Mouse (Mus musculus) intestine, postnatal 0 days (tissue): ENCODE data around the gene E130218I03Rik. TPM values are rescaled to one million over a fixed set of nuclear protein-coding genes. Genes with fewer than 3 reads are reported as not detected.

Experiments
- ATAC-seq: fragments of 200-750 bp; cut with Nextera tagmentation; 2 replicates; pipeline ENCODE4 v1.8.0; 2017; ENCODE audit warnings: mild to moderate bottlenecking, moderate TSS enrichment, moderate library complexity
- H3K27ac ChIP-seq: fragments of 300-500 bp; sonication (generic); 2 replicates; pipeline ENCODE4 v1.5.1; 2014; ENCODE audit warnings: mild to moderate bottlenecking, low read depth, low read length, moderate library complexity
- H3K27me3 ChIP-seq: fragments of 300-500 bp; sonication (generic); replicated peaks from 2 replicates; pipeline ENCODE4 v1.6.1; 2014; ENCODE audit warnings: low read length, mixed read lengths; ENCODE audit not compliant: control insufficient read depth, insufficient read depth
- H3K36me3 ChIP-seq: fragments of 300-500 bp; sonication (generic); 2 replicates; pipeline ENCODE4 v1.6.1; 2014; ENCODE audit warnings: mild to moderate bottlenecking, moderate library complexity; ENCODE audit not compliant: control insufficient read depth, insufficient read depth
- H3K4me1 ChIP-seq: fragments of 300-500 bp; sonication (generic); replicated peaks from 2 replicates; pipeline ENCODE4 v1.6.1; 2014; ENCODE audit warnings: antibody characterized with exemption, low read length, mixed read lengths; ENCODE audit not compliant: control insufficient read depth, insufficient read depth
- H3K4me2 ChIP-seq: fragments of 300-500 bp; sonication (generic); replicated peaks from 2 replicates; pipeline ENCODE4 v1.6.1; 2014; ENCODE audit warnings: low read depth, mild to moderate bottlenecking, moderate library complexity
- H3K4me3 ChIP-seq: fragments of 300-500 bp; sonication (generic); 2 replicates; pipeline ENCODE4 v1.5.1; 2014; ENCODE audit warnings: low read depth, low read length
- H3K9ac ChIP-seq: fragments of 300-500 bp; sonication (generic); 2 replicates; pipeline ENCODE4 v1.6.1; 2014; ENCODE audit warnings: mild to moderate bottlenecking, low read depth, low read length
- H3K9me3 ChIP-seq: fragments of 300-500 bp; sonication (generic); 2 replicates; pipeline ENCODE4 v1.6.1; 2016; ENCODE audit warnings: mixed run types; ENCODE audit not compliant: control insufficient read depth
- CTCF ChIP-seq: sonication (generic); IDR thresholded peaks from 2 replicates; pipeline ENCODE4 v1.5.1; 2016; ENCODE audit warnings: low read depth, mild to moderate bottlenecking, control low read depth, antibody characterized with exemption, moderate library complexity
- WGBS: fragments of 180-500 bp; shearing (Covaris S2); extraction: QIAGEN DNeasy Blood & Tissue Kit; methylation state at CpG from one replicate; pipeline ENCODE4 v1.1.7; 2014; 5-methylcytosine and 5-hydroxymethylcytosine counted together
- polyA plus RNA-seq: library from polyadenylated mRNA; unstranded; fragments of >200 nt; fragmentation: Nextera tagmentation; extraction: Ambion mirVana; gene quantifications from 2 replicates; pipeline ENCODE4 v1.2.1, GENCODE M21; 2015

The E130218I03Rik gene
- polyA plus RNA-seq, result 0.39 and 0.46 TPM in 2 replicates

- no peak within 1 kb of the TSS for H3K4me3 ChIP-seq
- peaks cover 9% of the 10 kb centered on the region; the same call in 1 of the 2 replicates for H3K27me3 ChIP-seq
- H3K4me1 ChIP-seq, result peaks cover 4% of the 10 kb centered on the region; the same call in 1 of the 2 replicates
- no peak for TF ChIP-seq CTCF
- no peak for ATAC-seq
- H3K9ac ChIP-seq, result no peak within 1 kb of the TSS
- H3K36me3 ChIP-seq, result no peaks in the 10 kb centered on the region; the same call in 1 of the 2 replicates
- no peak within 1 kb of the TSS for H3K27ac ChIP-seq
- H3K9me3 ChIP-seq, result no peaks in the 10 kb centered on the region
- 94% methylated on average over 17 of the region's 17 CpGs for WGBS
- H3K4me2 ChIP-seq, result peak within 1 kb of the TSS; percentile 98; the same call in 1 of the 2 replicates
These were observed at the start of gene E130218I03Rik for GRCm38 (mm10) chr4:134243516-134244250. Gene E130218I03Rik (plus strand): TSS chr4:134243662.

DNA sequence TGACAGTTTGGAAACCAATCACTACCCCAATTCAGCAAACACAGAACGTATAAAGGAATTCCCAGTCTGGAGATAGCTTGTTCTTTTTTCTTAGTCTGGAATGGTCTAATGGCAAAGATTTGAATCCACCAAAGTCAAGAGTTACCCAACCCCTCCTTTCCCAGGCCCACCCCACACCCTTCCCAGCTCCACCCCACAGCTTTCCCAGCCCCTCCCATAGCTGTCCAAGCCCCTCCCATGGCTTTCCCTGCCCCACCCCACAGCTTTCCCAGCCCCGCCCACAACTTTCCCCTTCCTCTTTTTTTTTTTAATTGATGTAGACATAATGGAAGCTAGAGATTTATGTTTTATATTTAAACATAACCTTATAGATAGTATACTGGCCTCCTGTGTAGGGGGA, 44.1 kb upstream of the E130218I03Rik start:
- 70% methylated on average over 2 of the region's 2 CpGs for WGBS
- H3K36me3 ChIP-seq, result no peaks in the 10 kb centered on the region
- no peaks in the 10 kb centered on the region for H3K4me1 ChIP-seq
- H3K4me2 ChIP-seq, result no peak overlapping the region
- no peak for ATAC-seq
- H3K4me3 ChIP-seq, result no peak overlapping the region
- H3K9ac ChIP-seq, result no peak overlapping the region
- TF ChIP-seq CTCF, result no peak
- H3K9me3 ChIP-seq, result no peaks in the 10 kb centered on the region
- H3K27me3 ChIP-seq, result no peaks in the 10 kb centered on the region
- no peak overlapping the region for H3K27ac ChIP-seq

DNA sequence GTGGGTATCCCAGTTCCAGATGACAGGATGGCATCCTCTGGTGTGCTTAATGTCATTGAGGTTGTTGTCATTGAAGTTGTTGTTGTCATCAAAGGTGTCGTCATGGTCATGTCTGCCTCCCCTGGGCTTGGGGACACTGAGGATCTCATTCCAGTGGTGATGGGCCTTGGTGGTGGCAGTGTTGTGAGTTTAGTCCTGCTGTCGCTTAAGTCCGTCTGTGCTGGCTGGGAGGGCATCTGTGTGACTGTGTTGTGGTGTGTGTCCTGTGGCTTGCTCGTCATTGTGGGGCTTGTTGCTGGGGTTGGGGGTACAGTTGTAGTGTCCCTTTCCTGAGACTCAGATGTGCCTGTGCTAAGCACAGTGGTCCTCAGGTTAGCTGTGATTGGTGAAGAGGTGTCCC, 40.6 kb upstream of the E130218I03Rik start, which contains the start of gene Gm7534:
Gene Gm7534 (minus strand): TSS at position 101 of the 400 bp plus-strand sequence.
- TF ChIP-seq CTCF, result no peak
- Histone ChIP-seq H3K9me3 (no peaks in the 10 kb centered on the region), H3K4me3 (no peak within 1 kb of the TSS), H3K9ac (no peak within 1 kb of the TSS), H3K4me1 (no peaks in the 10 kb centered on the region), H3K36me3 (no peaks in the 10 kb centered on the region), H3K4me2 (no peak within 1 kb of the TSS), H3K27ac (no peak within 1 kb of the TSS), H3K27me3 (no peaks in the 10 kb centered on the region)
- ATAC-seq, result no peak
- WGBS, result 96% methylated on average over 4 of the region's 4 CpGs

DNA sequence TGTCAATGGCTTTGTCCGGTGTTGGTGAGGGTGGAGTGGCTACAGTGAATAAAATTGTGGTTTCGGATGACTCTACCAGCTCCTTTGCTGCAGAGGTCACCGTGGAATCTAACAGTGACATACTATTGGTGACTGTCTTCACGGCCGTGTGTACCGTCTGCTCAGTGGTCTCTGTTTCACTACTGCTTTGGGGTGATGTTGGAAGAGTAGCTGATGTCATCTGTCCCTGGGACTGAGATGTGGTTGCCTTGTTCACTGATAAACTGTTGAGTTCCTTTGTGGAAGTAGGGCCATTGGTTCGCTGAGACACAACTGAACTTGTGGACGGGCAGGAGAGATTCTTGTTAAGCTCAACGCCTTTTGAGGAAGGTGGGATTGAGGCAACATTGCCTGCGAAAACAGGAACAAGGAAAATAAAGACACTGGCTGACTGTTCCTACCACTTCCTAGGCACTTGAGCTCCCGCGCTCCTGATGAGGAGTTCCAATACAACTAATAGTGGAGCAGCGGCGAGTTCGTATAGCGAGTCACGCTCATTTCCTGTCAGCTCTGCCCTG, 40.0 kb upstream of the E130218I03Rik start:
- H3K9me3 ChIP-seq, result no peaks in the 10 kb centered on the region
- no peak overlapping the region for H3K4me2 ChIP-seq
- H3K9ac ChIP-seq, result no peak overlapping the region
- no peaks in the 10 kb centered on the region for H3K36me3 ChIP-seq
- 81% methylated on average over 17 of the region's 17 CpGs for WGBS
- ATAC-seq, result no peak
- H3K4me1 ChIP-seq, result no peaks in the 10 kb centered on the region
- no peak overlapping the region for H3K4me3 ChIP-seq
- no peak for TF ChIP-seq CTCF
- H3K27ac ChIP-seq, result no peak overlapping the region
- no peaks in the 10 kb centered on the region for H3K27me3 ChIP-seq

DNA sequence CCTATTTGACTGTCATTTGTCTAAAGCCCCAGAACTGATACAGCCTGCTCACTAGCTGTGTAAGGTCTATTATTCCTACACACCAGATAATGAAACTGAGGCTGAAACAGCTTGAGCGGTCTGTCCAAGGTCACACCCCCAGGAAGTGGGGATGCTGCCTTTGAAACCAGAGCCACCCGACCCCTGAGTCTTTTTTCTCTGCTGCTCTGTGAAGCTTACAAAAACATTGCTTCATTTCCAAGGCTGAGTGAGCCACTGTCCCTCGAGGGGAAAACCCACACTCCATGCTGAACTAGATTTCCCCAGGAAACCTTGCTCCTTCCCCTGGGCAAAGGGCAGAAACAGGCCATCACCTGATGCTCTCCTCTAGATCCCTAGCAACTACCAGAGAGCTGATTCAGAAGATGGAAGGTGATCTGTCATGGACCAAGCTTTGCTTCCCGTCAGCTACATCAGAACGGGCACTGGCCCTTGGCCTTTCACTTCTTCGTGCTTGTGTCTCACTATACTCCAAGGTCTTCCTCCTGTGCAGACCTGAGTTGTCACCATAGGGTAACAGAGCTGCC, 36.9 kb upstream of the E130218I03Rik start:
- Histone ChIP-seq H3K27ac (no peak overlapping the region), H3K9ac (no peak overlapping the region), H3K9me3 (no peaks in the 10 kb centered on the region), H3K36me3 (no peaks in the 10 kb centered on the region), H3K4me1 (no peaks in the 10 kb centered on the region), H3K27me3 (no peaks in the 10 kb centered on the region), H3K4me3 (no peak overlapping the region), H3K4me2 (no peak overlapping the region)
- no peak for TF ChIP-seq CTCF
- 45% methylated on average over 6 of the region's 6 CpGs for WGBS
- ATAC-seq, result no peak

GRCm38 (mm10) chr4:134222793-134223600, 20.5 kb upstream of the E130218I03Rik start:
- no peak overlapping the region for H3K4me3 ChIP-seq
- no peak for TF ChIP-seq CTCF
- peak; percentile 78 for ATAC-seq
- 31% methylated on average over 11 of the region's 11 CpGs for WGBS
- no peaks in the 10 kb centered on the region for H3K9me3 ChIP-seq
- H3K27ac ChIP-seq, result peak overlapping the region; percentile 66; the same call in 1 of the 2 replicates
- peak overlapping the region; percentile 44 for H3K4me2 ChIP-seq
- H3K4me1 ChIP-seq, result no peaks in the 10 kb centered on the region
- no peaks in the 10 kb centered on the region for H3K36me3 ChIP-seq
- no peak overlapping the region for H3K9ac ChIP-seq
- no peaks in the 10 kb centered on the region for H3K27me3 ChIP-seq
